Mouse (Mus musculus): ENCODE data around the gene Pex1.
"Not testable (repeated sequence)": the region's sequence is repeated elsewhere in the genome, so short reads cannot be mapped to it uniquely, and the experiment has no call there.

Gene Pex1

GRCm38 (mm10) chr5:3595693-3596398 is at the start of gene Pex1:
Gene Pex1, plus strand, starts transcription at chr5:3596066.
- DNase-seq, result peak; percentile 93 to 96

DNA sequence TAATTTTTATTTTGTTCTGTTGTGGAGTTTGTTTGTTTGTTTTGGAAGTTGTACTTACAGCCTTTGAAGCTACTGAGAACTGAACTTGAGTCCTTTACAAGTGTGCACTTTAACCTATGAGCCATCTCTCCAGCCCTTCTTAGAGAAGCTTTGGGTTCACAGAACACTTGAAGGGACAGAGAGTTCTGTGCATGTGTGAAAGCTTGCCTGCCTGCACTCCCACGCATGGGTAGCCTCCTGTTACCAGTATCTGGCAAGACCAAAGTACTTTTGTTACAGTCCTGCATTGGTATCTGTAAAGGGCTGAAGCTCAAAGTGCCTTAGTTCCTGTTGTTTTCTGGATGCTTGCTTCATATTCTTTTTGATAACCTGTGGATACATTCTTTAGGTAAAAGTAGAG is 49.6 kb upstream of the Pex1 start:
- DNase-seq, result no peak

DNA sequence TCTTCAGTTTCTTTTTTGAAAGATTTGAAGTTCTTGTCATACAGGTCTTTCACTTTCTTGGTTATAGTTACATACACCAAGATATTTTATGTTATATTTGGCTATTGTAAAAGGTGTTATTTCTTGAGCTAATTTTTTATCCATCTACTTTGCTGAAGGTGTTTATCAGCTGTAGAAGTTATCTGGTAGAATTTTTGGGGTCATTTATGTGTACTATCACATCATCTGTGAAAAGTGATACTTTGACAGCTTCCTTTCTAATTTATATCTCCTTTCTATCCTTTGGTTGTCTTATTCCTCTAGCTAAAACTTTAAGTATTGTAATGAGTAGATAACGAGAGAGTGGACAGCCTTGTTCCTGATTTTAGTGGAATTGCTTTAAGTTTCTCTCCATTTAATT is 44.4 kb upstream of the Pex1 start:
- no peak for DNase-seq

DNA sequence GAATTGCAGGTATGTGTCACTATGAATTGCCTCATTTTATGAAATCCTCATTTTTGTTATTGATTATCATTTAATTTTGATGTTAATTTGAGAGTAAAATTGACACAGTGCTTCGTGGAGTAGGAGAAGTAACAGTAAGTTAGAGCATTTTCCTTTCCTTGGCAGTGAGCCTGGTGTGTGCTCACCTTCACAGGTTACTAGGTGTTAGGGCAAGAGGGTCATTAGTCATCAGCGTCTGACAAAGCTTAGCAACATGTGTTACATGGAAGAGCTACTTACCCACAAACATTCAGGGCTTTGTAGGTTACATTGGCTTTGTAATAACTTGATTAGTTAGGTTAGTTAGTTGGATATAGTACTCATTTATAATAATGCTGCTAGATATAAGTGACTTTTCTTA is 41.7 kb upstream of the Pex1 start:
- DNase-seq, result no peak

- DNase-seq, result no peak
These were observed 24.6 kb upstream of the Pex1 start, which contains the start of gene 1700109H08Rik for GRCm38 (mm10) chr5:3571266-3571665. Gene 1700109H08Rik, plus strand, starts transcription at chr5:3571566.

DNA sequence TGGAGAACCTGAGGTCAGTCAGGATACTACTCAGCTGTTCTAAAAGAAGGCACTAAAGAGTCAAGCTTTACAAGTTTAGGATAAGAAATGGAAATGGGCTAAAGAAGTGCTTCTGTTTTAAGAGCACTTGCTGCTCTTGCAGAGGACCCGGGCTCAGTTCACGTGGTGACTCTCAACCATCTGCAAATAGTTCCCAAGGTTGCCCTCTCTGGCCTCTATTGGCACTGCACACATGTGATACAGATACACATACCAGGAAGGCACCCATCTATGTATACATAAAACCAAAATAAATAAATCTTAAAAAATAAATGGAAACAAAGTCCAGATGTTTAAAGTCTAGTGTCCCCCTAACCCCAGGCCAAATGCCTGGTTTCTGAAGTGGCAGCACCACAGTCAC is 21.0 kb upstream of the Pex1 start:
- no peak for DNase-seq

- no peak for DNase-seq
These were observed 17.9 kb upstream of the Pex1 start for GRCm38 (mm10) chr5:3577939-3578338.

DNA sequence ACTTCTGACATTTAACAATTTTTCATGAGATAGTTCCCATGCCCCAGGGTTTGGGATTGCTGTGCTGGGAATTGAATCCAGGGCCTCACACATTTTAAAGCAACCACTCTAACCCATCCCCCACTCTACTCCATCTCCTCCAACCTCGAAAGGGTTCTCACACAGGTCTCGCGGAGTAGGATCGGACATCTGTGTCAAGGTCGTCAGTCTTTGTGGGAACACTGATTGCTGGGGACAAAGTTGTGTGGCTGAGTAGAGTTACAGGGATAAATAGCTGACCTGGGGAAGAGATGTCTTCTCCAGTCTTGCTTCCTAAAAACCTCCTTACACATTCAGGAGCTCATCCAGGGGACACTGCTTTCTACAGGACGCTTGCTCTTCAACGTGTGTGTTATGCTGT is 16.8 kb upstream of the Pex1 start:
- no peak for DNase-seq

- peak; percentile 85 for DNase-seq
These were observed 517 bp downstream of the Pex1 start, which contains the start of gene Rbm48 for GRCm38 (mm10) chr5:3596399-3596766. Gene Rbm48, minus strand, starts transcription at chr5:3596585.

- DNase-seq, result no peak
These were observed 1.3 kb downstream of the Pex1 start for GRCm38 (mm10) chr5:3597171-3597570.

- no peak for DNase-seq
These were observed 2.9 kb downstream of the Pex1 start for GRCm38 (mm10) chr5:3598766-3599165.

- no peak for DNase-seq
These were observed 4.4 kb downstream of the Pex1 start for GRCm38 (mm10) chr5:3600298-3600697.

DNA sequence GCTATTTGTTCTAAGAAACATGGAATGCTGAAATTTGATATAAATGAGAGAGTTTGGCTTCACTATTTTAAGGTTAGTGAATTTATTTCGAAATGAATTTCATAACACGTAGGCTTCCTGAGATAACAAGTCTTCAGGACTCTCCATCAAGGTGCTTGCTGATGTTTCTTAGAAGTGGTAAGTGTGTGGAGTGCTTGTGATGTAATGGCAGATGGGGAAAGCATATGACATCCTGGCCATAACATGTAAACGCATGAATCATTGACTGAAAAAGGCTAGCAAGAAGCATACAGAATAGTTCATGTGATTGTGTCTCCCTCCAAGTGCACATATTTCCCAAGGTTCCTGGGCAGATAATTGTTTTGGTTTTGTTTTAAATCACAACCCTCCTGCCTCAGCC is 4.9 kb downstream of the Pex1 start:
- DNase-seq, result no peak

DNA sequence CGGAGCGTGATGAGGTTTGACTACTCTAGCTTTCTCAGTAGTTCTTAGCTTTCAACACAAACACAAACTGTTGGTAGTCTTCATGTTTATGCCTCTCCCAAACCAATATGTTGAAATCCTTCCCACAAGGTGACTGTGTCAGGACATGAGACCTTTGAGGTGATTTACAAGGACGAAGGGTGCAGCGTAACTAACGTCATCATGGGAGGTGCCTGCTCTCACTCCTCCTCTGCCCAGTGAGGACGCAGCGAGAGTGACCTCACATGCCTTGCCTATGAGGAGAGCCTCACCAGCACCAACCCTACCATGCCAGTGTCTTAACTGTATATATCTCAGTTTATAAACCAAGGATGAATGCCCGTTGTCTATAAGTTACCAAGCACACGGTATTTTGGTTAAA is 11.2 kb downstream of the Pex1 start:
- DNase-seq, result no peak

DNA sequence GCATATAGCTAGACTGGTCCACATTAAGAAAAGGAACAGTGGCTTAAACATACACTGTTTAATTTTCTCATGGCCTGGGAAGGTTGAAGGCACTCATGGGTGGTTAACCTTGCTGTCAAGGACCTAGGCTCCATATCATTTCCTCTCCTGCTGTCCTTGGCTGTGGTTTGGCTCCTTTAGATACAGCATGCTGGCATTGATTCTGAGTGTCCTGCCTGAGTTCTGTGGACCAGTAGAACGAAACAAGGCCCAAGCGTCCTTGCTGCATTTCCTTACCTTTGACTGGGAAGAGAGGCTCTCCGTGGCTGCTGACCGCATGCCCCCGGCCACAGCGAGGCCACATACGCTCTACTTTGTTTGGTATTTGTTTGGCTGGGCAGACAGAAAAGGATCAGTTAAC is 13.4 kb downstream of the Pex1 start:
- no peak for DNase-seq

DNA sequence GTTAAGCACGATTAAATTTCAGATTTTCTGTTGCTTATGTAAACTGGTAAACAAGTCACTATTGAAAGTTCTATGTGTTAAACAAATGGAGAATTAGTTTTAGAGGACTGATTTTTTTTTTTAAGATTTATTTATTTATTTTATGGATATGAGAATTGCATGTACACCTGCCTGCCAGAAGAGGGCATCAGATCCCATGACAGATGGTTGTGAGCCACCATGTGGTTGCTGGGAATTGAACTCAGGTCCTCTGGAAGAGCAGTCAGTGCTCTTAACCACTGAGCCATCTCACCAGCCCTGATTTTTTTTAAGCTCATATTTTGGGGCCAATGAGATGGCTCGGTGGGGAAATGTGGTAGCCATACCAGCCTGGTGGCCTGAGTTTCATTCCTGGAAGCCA is 16.0 kb downstream of the Pex1 start:
- not testable (repeated sequence) for DNase-seq

- no peak for DNase-seq
These were observed 24.6 kb downstream of the Pex1 start for GRCm38 (mm10) chr5:3620486-3620885.

GRCm38 (mm10) chr5:3630055-3630454 is 34.2 kb downstream of the Pex1 start:
- DNase-seq, result no peak

- no peak for DNase-seq
These were observed 35.8 kb downstream of the Pex1 start for GRCm38 (mm10) chr5:3631512-3632271.

GRCm38 (mm10) chr5:3632285-3632684 is 36.4 kb downstream of the Pex1 start:
- DNase-seq, result no peak

- DNase-seq, result no peak
These were observed 37.4 kb downstream of the Pex1 start for GRCm38 (mm10) chr5:3633315-3633714.

- peak; percentile 57 for DNase-seq
These were observed 38.1 kb downstream of the Pex1 start for GRCm38 (mm10) chr5:3633951-3634350.

GRCm38 (mm10) chr5:3635286-3635685 is 39.4 kb downstream of the Pex1 start:
- DNase-seq, result no peak

- no peak for DNase-seq
These were observed 48.8 kb downstream of the Pex1 start for GRCm38 (mm10) chr5:3644621-3645020.

GRCm38 (mm10) chr5:3645326-3645725 is 49.5 kb downstream of the Pex1 start:
- no peak for DNase-seq

All from B cell, adult 2 months (primary cell).